Mouse (Mus musculus) ES-CJ7 (cell line): ENCODE results near the gene Car2.

Experiments used
- DNase-seq: peaks from one replicate; pipeline ENCODE4 v3.0.0; 2011; ENCODE audit warnings: low read depth, low spot score

Gene Car2

GRCm38 (mm10) chr3:14878749-14879223, 7.3 kb upstream of the Car2 start:
- no peak for DNase-seq

DNA sequence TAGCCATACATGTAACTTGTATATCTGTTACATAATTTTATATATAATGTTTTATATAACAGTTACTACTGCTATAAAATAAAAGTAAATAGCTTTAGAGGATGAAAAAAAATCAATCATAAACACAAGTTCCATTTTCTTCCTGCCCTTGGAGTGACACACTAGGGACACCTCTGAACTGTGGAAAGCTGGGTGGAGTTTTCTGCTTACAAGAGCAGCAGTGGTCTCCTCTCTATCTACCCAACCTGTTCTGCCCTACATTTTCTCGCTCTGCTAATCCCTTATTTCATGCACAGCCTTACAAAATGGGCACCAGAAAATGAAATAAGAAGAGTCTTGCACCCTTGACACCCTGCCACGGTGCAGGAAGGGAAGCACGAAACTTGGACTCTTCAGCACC, 6.8 kb upstream of the Car2 start:
- DNase-seq: no peak

GRCm38 (mm10) chr3:14880277-14880676, 5.8 kb upstream of the Car2 start:
- DNase-seq: no peak

GRCm38 (mm10) chr3:14882005-14882404, 4.1 kb upstream of the Car2 start:
- DNase-seq: no peak

- DNase-seq: no peak
Measured at GRCm38 (mm10) chr3:14882756-14883155, 3.3 kb upstream of the Car2 start.

- DNase-seq: no peak
Measured at GRCm38 (mm10) chr3:14884826-14885225, 1.2 kb upstream of the Car2 start.

- peak; percentile 45 for DNase-seq
Measured at GRCm38 (mm10) chr3:14887134-14887666, 1.1 kb downstream of the Car2 start.

DNA sequence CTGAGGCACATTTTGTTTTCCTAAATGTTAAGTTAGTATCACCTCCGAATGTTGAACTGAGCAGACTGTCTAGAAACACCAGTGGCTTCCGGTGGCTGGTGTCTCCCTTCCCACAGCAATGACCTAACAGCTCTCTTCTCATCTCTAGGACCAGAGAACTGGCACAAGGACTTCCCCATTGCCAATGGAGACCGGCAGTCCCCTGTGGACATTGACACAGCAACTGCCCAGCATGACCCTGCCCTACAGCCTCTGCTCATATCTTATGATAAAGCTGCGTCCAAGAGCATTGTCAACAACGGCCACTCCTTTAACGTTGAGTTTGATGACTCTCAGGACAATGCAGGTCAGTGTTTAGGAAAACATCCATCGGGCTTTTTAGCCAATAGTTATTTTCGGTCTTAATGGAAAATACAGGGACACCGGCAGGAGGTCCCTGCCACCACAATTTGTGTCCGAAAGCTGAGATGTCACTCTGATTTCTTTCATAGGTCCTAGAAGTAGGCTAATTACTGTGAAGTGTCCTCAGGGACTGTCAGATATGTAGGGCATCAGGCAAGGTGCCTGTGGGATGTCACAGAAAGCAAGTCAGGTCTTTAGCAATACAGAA, 1.7 kb downstream of the Car2 start:
- no peak for DNase-seq

GRCm38 (mm10) chr3:14888549-14888948, 2.5 kb downstream of the Car2 start:
- no peak for DNase-seq

GRCm38 (mm10) chr3:14889085-14889484, 3.0 kb downstream of the Car2 start:
- no peak for DNase-seq

- no peak for DNase-seq
Measured at GRCm38 (mm10) chr3:14889716-14890409, 3.8 kb downstream of the Car2 start.

DNA sequence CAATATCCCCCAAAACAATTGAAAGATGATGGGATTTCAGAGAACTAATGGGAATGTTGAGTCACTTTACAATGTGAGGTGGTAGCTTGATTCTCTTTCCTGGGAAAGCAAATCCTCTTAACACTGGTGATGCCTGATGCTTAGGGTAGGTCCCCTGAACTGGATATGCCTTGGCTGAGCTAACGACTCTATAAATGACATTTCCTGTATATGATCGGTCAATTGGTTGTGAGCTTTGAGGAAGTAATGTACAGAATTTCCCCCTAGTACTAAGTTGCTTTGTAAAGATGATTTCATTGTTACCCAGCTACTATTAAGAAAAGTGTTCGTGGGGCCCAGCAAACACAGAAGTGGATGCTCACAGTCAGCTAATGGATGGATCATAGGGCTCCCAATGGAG, 6.9 kb downstream of the Car2 start:
- DNase-seq: no peak

GRCm38 (mm10) chr3:14893700-14894099, 7.6 kb downstream of the Car2 start:
- DNase-seq: no peak

DNA sequence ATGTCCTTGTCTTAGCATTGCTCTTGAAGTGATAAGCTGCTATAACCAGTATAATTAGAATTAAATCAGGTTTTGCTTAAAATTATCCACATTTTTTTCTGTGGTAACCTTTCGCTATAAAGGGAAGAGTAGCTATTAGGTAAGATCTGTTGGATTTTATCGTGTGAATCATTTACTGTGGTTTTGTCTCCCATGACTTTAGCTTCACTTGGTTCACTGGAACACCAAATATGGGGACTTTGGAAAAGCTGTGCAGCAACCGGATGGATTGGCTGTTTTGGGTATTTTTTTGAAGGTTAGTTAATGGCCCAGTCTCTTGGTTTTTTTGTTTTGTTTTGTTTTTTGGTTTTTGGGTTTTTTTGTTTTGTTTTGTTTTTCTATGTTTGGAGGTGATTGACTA, 9.3 kb downstream of the Car2 start:
- no peak for DNase-seq

GRCm38 (mm10) chr3:14897770-14898169, 11.7 kb downstream of the Car2 start:
- no peak for DNase-seq

GRCm38 (mm10) chr3:14903380-14903779, 17.3 kb downstream of the Car2 start:
- no peak for DNase-seq

DNA sequence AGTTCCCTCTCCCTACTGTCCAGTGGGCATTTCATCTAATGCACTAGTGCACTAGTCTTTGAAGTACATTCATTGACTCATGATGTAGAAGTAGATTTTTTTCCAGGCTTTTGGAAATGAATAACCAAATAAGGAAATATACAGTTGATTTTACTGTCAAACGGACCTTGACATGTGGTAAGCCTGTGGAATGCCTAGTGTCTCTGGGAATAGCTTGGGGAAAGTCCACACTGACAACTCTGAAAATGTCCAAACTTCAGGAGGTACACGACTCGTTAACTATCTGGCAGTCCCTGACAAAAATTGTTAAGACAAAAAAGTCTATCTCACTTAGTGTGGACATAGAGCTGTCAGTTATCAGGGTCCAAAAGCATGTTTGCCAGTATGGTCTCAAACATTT, 18.1 kb downstream of the Car2 start:
- DNase-seq: no peak

GRCm38 (mm10) chr3:14907271-14907670, 21.2 kb downstream of the Car2 start:
- DNase-seq: peak; percentile 89

DNA sequence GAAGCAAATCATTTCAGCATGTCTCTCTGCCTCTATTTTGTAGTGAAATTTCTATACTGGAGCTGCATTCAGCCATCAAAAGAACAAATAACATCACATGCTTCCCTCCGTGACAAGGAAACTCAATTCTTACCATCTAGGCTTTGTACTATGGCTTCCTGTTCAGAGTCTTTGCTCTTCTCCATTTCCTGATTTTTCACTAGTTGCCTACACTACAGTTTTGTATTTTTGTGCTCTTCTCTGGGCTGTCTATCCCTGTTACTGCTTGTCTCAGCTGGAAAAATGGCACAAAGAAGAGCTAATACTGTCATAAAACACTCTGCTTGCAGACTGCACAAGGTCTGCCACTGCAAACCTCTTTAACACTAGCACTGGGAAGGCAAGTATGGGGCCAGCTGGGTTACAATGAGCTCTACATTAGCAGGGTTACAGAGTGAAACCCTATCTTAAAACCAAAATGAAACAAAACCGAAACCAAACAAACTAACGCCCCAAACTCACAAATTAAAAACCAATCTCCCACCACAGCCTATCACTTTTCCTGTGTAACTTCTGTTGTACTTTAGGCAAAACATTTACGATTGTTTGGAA, 26.0 kb downstream of the Car2 start:
- no peak for DNase-seq

DNA sequence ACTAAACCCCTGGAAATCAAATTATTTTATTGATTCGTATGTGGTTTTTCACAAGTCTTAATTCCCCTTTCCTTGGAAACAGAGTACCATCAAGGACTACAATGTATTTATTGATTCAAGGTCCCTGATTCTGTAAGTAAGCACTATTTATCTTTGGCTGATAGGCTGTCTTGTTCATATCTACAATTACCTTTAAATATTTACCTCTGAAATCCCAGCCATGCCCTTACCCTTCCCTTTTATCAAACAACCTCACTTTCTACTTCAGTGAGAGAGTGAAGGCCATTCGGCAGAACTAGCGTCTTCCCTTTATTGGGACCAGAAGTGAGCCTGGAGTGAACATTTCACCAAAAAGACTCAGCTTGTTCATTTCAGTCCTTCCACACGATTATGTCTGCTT, 27.7 kb downstream of the Car2 start:
- DNase-seq: no peak

DNA sequence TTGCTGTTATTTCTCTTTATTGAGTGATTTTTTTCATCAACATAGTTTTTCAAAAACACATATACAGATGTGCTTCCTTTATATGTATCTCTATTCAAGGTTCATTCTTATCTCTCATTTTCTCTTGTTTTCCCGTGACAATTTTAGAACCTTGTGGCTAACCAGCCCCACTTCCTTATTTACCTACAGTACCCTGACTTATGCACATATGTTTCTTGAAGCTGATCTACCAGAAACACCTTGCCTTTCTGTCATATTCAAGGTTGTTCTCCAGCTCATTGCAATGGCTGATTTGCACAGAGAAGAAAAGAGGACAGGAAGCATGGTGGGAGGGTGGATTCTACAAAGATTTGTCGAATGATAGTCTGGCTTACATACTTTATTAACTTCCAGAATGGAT, 29.3 kb downstream of the Car2 start:
- no peak for DNase-seq

GRCm38 (mm10) chr3:14917261-14917660, 31.2 kb downstream of the Car2 start:
- no peak for DNase-seq

GRCm38 (mm10) chr3:14944706-14945105, 58.6 kb downstream of the Car2 start:
- DNase-seq: no peak
